Mouse (Mus musculus) lung, embryonic 16.5 days (tissue): ENCODE results near the gene Gsx1. TPM values are rescaled to one million over a fixed set of nuclear protein-coding genes. Genes with fewer than 3 reads are reported as not detected.

Source experiments
- ATAC-seq: fragments of 200-750 bp; cut with Nextera tagmentation; 2 replicates; pipeline ENCODE4 v1.8.0; 2017; ENCODE audit warnings: low read depth, mild to moderate bottlenecking, moderate library complexity
- H3K27ac ChIP-seq: fragments of 300-500 bp; sonication (generic); 2 replicates; pipeline ENCODE4 v1.5.1; 2014; ENCODE audit warnings: mild to moderate bottlenecking, control low read depth, low read length
- H3K27me3 ChIP-seq: fragments of 300-500 bp; sonication (generic); 2 replicates; pipeline ENCODE4 v1.6.1; 2014; ENCODE audit warnings: low read depth, low read length, mixed read lengths; ENCODE audit not compliant: control insufficient read depth, insufficient read depth
- H3K36me3 ChIP-seq: fragments of 300-500 bp; sonication (generic); 2 replicates; pipeline ENCODE4 v1.6.1; 2014; ENCODE audit warnings: low read length; ENCODE audit not compliant: control insufficient read depth, insufficient read depth
- H3K4me1 ChIP-seq: fragments of 300-500 bp; sonication (generic); replicated peaks from 2 replicates; pipeline ENCODE4 v1.6.1; 2014; ENCODE audit warnings: low read length, mixed read lengths; ENCODE audit not compliant: control insufficient read depth, insufficient read depth
- H3K4me2 ChIP-seq: fragments of 300-500 bp; sonication (generic); 2 replicates; pipeline ENCODE4 v1.6.1; 2014; ENCODE audit warnings: low read depth, low read length, control low read depth
- H3K4me3 ChIP-seq: fragments of 300-500 bp; sonication (generic); 2 replicates; pipeline ENCODE4 v1.5.1; 2014; ENCODE audit warnings: mild to moderate bottlenecking, low read length, control low read depth
- H3K9ac ChIP-seq: fragments of 300-500 bp; sonication (generic); 2 replicates; pipeline ENCODE4 v1.6.1; 2014; ENCODE audit warnings: low read length, control low read depth
- H3K9me3 ChIP-seq: fragments of 300-500 bp; sonication (generic); 2 replicates; pipeline ENCODE4 v1.6.1; 2016; ENCODE audit warnings: low read length; ENCODE audit not compliant: control insufficient read depth
- WGBS: fragments of 180-500 bp; shearing (Covaris S2); extraction: QIAGEN DNeasy Blood & Tissue Kit; methylation state at CpG from one replicate; pipeline ENCODE4 v1.1.7; 2014; 5-methylcytosine and 5-hydroxymethylcytosine counted together
- polyA plus RNA-seq: library from polyadenylated mRNA; unstranded; fragments of >200 nt; fragmentation: Nextera tagmentation; extraction: Ambion mirVana; gene quantifications from 2 replicates; pipeline ENCODE4 v1.2.1, GENCODE M21; 2015

Gsx1 gene
- polyA plus RNA-seq, 1 experiment from 2014 or later: not detected

DNA sequence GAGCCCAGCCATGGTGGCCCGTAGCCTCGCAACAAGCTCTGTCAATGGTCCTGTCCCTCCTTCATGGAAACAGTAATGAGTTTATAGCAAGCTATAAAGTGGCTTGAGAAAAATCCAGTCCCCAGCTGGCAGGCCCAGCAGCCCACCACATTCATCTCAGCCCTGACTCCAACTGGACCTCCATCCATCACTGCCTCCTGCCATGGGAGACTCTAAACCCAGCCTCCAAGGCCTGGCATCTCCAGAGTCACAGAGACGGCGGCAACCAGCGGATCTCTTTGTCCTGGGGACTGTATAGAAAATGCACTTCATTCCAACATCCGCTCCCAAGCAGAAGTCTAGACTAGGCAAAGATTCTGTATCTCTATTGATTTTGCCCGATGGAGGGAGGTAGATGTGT is 18.4 kb upstream of the Gsx1 start:
- Histone ChIP-seq H3K9me3 (no peaks in the 10 kb centered on the region; the same call in 1 of the 2 replicates), H3K27ac (no peak overlapping the region), H3K4me3 (no peak overlapping the region), H3K9ac (no peak overlapping the region), H3K27me3 (no peaks in the 10 kb centered on the region), H3K4me2 (no peak overlapping the region), H3K36me3 (no peaks in the 10 kb centered on the region), H3K4me1 (no peaks in the 10 kb centered on the region)
- no peak for ATAC-seq
- WGBS: 77% methylated on average over 7 of the region's 7 CpGs

DNA sequence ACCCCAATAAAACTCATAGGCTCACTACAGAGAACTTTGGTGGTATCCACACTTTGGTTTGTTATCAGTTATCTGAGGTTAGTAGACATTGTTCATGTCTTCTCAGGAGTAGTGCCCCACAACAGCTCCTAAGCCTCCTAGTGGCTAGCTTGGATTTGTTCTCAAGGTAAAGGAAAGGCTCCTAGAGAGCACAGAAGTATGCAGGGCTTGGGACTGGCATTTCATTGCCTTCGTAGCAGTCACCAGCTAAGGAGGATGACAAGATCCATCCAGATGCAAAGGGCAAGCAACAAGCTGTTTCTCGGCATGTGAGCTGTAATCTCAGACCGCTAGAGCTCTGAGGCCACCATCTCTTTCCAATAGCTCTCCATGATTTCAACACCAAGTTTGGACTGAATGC is 14.4 kb upstream of the Gsx1 start:
- Histone ChIP-seq H3K9ac (no peak overlapping the region), H3K27me3 (no peaks in the 10 kb centered on the region; the same call in 1 of the 2 replicates), H3K4me1 (no peaks in the 10 kb centered on the region), H3K36me3 (no peaks in the 10 kb centered on the region), H3K9me3 (no peaks in the 10 kb centered on the region; the same call in 1 of the 2 replicates), H3K4me3 (no peak overlapping the region), H3K4me2 (no peak overlapping the region), H3K27ac (no peak overlapping the region)
- 79% methylated on average over 3 of the region's 3 CpGs for WGBS
- no peak for ATAC-seq

DNA sequence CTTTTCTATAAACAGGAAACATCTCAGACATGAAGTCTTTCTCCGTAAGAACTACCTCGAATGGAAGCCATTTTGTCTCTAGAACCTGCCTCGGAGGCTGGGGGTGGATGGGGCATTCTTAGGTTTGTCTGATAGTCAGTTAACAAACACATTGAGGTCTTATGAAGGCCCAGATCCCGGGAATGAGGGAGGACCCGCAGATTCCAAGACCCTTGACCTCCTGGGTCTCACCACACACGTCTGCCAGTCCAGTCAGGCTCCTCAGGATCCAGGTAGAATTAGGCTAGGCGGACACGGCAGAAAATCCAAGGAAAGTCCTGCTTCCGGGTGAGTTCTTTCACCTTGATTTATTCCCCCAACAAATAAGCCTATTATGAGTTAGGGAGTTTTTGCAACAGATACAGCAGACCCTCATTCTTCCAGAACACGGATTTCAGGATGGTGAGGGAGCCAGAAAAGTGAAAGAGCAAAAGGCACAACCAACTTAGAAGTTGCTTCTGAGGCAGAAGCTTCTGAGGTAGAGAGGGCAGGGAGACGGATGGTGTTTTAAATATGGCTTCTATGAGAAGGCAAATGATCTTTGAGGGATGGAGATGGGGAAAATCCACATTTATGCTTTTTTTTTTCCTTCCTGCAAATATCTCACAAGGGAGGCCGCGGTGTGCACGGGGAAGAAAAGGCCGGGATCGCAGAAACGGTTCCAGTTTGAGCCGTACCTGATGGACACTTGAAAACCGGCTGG is 3.2 kb upstream of the Gsx1 start:
- H3K4me2 ChIP-seq: peak overlapping the region; percentile 32
- H3K27me3 ChIP-seq: peaks cover 63% of the 10 kb centered on the region
- 4% methylated on average over 15 of the region's 19 CpGs for WGBS
- no peak for ATAC-seq
- no peak overlapping the region for H3K4me3 ChIP-seq
- H3K9me3 ChIP-seq: no peaks in the 10 kb centered on the region
- H3K36me3 ChIP-seq: no peaks in the 10 kb centered on the region
- H3K27ac ChIP-seq: no peak overlapping the region
- no peak overlapping the region for H3K9ac ChIP-seq
- H3K4me1 ChIP-seq: peaks cover 8% of the 10 kb centered on the region

DNA sequence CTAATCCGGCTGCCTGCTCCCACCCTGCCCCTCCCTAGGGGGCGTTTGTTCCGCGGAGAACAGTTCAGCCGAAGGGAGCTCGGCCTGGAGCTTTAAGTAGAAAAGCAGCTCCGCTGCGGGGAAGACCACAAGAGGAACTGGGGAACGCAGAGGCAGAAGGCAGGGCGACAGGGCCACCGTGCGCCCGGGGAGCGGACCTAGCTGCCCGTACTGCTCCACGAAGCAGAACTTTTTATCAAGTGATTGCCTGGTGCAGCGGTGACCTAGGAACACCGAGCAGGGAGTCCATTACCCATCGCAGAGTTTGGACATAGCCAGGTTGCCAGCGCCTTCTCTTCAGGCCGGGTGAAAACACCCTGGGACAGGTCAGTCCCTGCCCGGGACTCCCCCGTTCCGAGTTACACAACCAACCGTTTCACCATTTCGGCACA is 2.5 kb upstream of the Gsx1 start:
- H3K9ac ChIP-seq: no peak overlapping the region
- no peak for ATAC-seq
- WGBS: 1% methylated on average over 25 of the region's 26 CpGs
- no peaks in the 10 kb centered on the region for H3K9me3 ChIP-seq
- H3K4me2 ChIP-seq: peak overlapping the region; percentile 32
- H3K27me3 ChIP-seq: peaks cover 69% of the 10 kb centered on the region
- H3K27ac ChIP-seq: no peak overlapping the region
- H3K36me3 ChIP-seq: no peaks in the 10 kb centered on the region
- H3K4me1 ChIP-seq: peaks cover 8% of the 10 kb centered on the region
- H3K4me3 ChIP-seq: peak overlapping the region; percentile 25

DNA sequence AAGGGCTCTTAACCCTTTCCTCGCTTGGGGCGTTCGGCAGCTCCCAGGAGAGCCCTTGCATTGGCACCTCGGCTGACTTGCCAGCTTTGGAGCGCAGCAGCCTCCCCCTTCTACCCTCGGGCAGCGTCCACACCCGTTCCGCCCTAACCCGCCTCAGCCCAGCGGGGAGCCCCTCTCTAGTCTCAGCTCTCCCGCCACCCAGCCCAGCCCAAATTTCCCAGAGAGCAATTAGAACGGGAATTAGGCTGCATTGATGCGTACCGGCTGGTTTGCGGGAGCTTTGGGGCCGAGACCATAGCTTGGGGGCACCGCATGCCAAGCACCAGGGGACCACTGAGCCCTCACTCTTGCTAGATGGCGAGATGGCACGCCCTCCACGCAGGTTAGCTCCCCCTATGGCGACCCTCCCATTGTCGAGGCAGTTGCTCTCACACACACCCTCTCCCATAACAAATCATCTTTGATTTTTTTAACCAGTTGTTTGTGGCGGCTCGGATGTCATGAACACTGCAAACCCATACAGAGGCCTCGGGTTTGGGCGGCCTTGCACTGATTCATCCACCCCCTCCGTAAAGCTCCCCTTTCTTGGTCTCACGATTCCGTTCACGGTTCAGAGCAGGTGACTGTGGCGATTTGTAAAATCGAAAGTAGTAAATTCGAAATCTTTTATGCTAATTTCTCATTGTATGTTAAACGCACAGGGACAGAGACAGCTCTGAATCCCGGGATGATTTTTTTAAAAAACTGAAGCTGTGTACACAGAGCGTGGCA is 1.5 kb upstream of the Gsx1 start:
- no peak overlapping the region for H3K27ac ChIP-seq
- H3K4me2 ChIP-seq: peak overlapping the region; percentile 35
- peak overlapping the region; percentile 27 for H3K4me3 ChIP-seq
- H3K9me3 ChIP-seq: no peaks in the 10 kb centered on the region
- no peak overlapping the region for H3K9ac ChIP-seq
- WGBS: 1% methylated on average over 37 of the region's 37 CpGs
- H3K4me1 ChIP-seq: peaks cover 8% of the 10 kb centered on the region
- peaks cover 79% of the 10 kb centered on the region for H3K27me3 ChIP-seq
- H3K36me3 ChIP-seq: no peaks in the 10 kb centered on the region
- ATAC-seq: no peak

DNA sequence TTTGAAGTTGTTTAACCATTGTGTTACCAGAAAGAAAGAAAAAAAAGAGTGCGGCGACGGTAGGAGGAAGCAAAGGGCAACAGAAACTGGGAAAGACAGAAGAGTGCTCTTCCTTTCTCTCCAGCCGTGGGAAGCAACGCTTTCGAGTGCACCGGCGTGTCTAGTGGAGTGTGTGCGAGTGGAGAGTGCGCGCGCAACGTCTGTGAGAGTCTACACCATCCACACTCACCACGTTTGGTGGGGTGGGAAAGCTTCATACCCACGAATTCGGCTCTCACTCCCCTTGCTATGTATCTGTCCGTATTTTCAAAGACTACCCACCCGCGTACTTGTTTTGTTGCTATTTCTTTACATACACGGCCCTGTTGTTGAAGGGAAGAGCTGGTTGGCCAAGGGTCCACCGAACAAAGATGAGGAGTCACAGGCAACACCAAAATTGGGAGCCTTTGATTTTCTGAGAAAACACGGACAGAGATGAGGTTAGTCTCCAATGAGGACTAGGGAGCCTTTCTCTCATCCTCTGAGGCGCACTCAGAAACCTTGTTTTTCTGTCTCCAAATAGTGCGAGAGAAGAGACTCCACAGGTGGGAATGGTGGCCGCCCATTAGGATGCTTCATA is 835 bp upstream of the Gsx1 start:
- H3K4me2 ChIP-seq: peak overlapping the region; percentile 35
- no peak overlapping the region for H3K9ac ChIP-seq
- H3K27ac ChIP-seq: no peak overlapping the region
- peaks cover 8% of the 10 kb centered on the region for H3K4me1 ChIP-seq
- peaks cover 82% of the 10 kb centered on the region for H3K27me3 ChIP-seq
- no peaks in the 10 kb centered on the region for H3K9me3 ChIP-seq
- 4% methylated on average over 25 of the region's 25 CpGs for WGBS
- H3K36me3 ChIP-seq: no peaks in the 10 kb centered on the region
- peak overlapping the region; percentile 27 for H3K4me3 ChIP-seq
- ATAC-seq: no peak

DNA sequence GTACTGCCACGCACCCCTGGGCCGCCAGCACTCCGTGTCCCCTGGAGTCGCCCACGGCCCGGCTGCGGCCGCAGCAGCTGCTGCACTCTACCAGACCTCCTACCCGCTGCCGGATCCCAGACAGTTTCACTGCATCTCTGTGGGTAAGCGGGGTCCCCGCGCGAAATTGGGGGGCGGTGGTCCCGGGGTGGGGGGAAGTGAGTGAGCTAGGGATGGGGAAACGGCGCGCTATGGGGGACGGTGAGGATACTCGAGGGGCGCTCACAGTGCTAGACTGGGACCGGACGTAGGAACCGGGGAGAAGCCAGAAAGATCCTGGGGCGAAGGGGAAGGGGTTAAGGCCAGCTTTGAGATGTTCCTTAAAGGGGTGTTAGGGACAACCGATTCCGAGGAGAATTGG is 660 bp downstream of the Gsx1 start:
- Histone ChIP-seq H3K9ac (no peak overlapping the region), H3K4me3 (peak overlapping the region; percentile 30), H3K36me3 (no peaks in the 10 kb centered on the region), H3K27me3 (peaks cover 93% of the 10 kb centered on the region), H3K4me2 (peak overlapping the region; percentile 45; the same call in 1 of the 2 replicates), H3K9me3 (no peaks in the 10 kb centered on the region), H3K27ac (no peak overlapping the region), H3K4me1 (peaks cover 8% of the 10 kb centered on the region)
- peak; percentile 5; the same call in 1 of the 2 replicates for ATAC-seq
- 1% methylated on average over 28 of the region's 28 CpGs for whole genome bisulfite sequencing

DNA sequence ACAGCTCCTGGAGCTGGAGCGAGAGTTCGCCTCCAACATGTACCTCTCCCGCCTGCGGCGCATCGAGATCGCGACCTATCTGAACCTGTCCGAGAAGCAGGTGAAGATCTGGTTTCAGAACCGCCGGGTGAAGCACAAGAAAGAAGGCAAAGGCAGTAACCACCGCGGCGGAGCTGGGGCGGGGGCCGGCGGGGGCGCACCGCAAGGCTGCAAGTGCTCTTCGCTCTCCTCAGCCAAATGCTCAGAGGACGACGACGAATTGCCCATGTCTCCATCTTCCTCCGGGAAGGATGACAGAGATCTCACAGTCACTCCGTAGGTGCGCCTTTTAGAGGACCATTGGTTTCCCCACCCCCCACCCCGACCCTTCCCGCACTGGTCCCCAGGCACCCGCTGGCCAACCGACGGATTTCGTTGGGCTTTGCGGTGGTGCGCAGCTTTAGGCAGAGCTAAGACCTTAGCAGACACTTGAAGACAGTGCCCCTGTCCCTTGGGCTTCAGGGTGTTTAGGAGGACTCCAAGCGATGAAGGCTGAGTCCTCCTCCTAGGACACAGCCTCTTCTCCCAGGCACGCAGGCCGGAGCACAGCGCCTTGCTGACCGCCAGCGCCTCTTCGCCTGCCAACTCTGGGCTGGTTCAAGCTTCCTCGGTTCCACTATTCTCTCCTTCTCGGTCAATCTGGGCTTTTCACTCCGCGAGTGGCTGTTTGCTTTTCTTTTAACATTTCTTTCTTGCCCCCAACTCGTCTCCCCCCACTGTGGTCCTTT is 1.5 kb downstream of the Gsx1 start:
- no peak overlapping the region for H3K4me3 ChIP-seq
- ATAC-seq: no peak
- H3K27me3 ChIP-seq: peaks cover 90% of the 10 kb centered on the region
- no peak overlapping the region for H3K27ac ChIP-seq
- H3K9me3 ChIP-seq: no peaks in the 10 kb centered on the region
- 2% methylated on average over 46 of the region's 46 CpGs for WGBS
- H3K4me1 ChIP-seq: peaks cover 8% of the 10 kb centered on the region
- no peak overlapping the region for H3K4me2 ChIP-seq
- H3K36me3 ChIP-seq: no peaks in the 10 kb centered on the region
- no peak overlapping the region for H3K9ac ChIP-seq
